Mouse (Mus musculus): ENCODE data around the gene Ces3a.

The Ces3a gene

DNA sequence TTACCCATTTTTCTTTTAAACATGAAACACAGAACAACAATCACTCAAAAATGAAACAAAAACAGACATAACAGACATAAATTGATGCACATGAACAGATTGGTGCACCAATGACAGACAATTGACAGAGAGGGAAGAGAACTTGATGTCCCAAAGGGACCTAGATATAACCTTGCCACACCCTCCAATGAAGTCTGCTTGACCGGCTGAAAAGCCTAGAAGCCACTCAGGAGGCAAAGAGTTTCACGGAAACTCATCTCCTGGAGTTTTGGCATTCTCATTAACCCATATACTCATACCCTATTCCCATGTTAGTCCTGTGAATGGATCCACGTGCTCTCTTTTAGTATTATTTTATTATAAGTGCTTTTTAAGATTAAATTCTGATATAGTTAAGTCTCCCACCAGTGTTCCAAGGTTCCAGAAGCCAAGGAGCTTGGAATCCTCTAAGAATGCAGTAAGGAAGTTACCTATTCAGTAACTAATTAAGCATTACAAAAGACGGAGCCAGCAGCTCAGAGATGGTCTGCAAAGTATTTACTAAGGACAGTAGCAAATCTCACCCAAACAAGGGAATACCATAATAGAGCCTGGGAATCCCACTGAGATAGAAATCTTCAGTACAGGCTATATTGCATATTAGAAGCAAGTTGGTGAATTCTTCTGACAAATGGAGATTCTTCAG lies 53.8 kb downstream of the Ces3a start:
- peak in 1 of 2 experiments; percentile 21 for DNase-seq

DNA sequence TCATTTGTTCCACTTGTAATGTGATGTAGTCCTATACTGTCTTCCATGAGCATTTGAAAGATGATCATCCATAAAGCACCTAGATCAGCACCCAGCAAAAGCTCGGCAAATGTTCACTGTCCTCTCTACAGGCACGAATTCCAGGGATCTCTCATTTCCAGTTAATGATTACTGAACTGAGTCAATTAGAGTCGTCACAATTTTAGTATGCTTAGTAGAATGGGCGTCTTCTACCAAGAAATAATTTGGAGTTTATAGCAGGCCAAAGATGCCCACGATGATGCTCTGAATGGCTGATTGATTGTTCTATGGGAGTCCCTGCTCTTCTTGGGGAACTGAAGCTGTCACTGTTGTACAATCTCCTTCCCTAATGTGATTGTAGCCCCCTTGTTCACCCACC lies 55.3 kb downstream of the Ces3a start:
- DNase-seq, result peak in 1 of 2 experiments; percentile 20

DNA sequence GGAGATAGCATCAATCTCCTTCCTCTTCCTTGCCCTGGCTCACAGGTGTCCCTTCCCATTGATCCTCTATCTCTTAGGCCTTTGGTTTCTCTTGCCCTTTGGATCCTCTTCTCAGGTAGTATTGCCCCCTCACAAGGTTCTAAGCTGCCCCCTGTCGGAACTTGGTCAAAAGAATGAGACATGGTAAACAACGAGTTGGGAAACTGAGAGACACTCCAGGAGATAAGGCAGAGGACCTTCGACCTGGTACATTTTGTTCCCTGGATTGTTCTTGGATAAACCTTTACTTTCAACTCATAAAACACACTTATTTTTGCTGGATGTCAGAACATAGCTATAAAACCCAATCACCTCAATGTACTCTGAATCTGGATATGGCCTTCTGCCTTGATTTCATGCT lies 55.8 kb downstream of the Ces3a start:
- DNase-seq, result peak in 1 of 2 experiments; percentile 9
